In the genomic region with DNA sequence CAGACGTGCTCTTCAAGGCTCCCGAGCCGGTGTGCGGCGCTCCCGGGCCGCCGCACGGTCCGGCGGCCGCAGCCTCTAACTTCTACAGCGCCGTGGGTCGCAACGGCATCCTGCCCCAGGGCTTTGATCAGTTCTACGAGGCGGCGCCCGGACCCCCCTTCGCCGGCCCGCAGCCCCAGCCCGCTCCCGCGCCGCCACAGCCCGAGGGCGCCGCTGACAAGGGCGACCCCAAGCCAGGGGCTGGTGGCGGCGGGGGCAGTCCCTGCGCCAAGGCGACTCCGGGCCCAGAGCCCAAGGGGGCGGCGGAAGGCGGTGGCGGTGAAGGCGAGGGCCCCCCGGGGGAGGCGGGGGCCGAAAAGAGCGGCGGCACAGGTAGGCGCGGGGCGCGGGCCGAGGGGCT, we compare ENCODE assay signal across 11 mouse cellular contexts. TPM values are rescaled to one million over a fixed set of nuclear protein-coding genes. Genes with fewer than 3 reads are reported as not detected.
DNase-seq lines count a peak whose midpoint lies in the region; ATAC-seq and TF ChIP-seq lines count a peak whose summit lies in the region.
"Had no signal": no experiment of that assay in that cellular context is flagged by ENCODE, and none has a peak within 500 bp of the region (broad histone marks: within the 10 kb centered on the region; RNA-seq: fewer than 3 reads in every experiment).

No protein-coding gene starts in this region.

- no peak overlapping the region for H3K27ac ChIP-seq in heart, embryonic 11.5 days (ENCODE audit: low read depth, low read length)
- H3K27ac ChIP-seq in ES-Bruce4 (ENCODE audit: insufficient read depth, low read length): no peak overlapping the region
- H3K27ac ChIP-seq in hindbrain, embryonic 12.5 days: no peak overlapping the region
- H3K27ac ChIP-seq in liver, postnatal 0 days (ENCODE audit: low read depth): no peak overlapping the region

- TF ChIP-seq POLR2A in ES-Bruce4 (IDR thresholded peaks at IDR 0.05; ENCODE audit: insufficient read depth, low read length): no peak

- H3K9ac ChIP-seq in heart, embryonic 11.5 days (ENCODE audit: low read depth, low read length): no peak overlapping the region
- H3K9ac ChIP-seq in ES-Bruce4 (ENCODE audit: low read depth, poor library complexity, severe bottlenecking): peak overlapping the region; percentile 37; the same call in 1 of the 2 replicates
- H3K9ac ChIP-seq in hindbrain, embryonic 12.5 days: no peak overlapping the region
- no peak overlapping the region for H3K9ac ChIP-seq in liver, postnatal 0 days (replicated peaks)

- H3K4me3 ChIP-seq in heart, embryonic 11.5 days (ENCODE audit: low read depth, low read length): peak overlapping the region; percentile 30
- H3K4me3 ChIP-seq in ES-Bruce4 (ENCODE audit: low read depth, low read length): peak overlapping the region; percentile 18; the same call in 1 of the 2 replicates
- peak overlapping the region; percentile 20 for H3K4me3 ChIP-seq in hindbrain, embryonic 12.5 days
- H3K4me3 ChIP-seq in liver, postnatal 0 days (ENCODE audit: low read depth, low read length): peak overlapping the region; percentile 10; the same call in 1 of the 2 replicates

- DNase-seq in heart, adult 18-20 months: no peak
- no peak for DNase-seq in liver, postnatal 0 days
- DNase-seq in cerebellum, adult 9-11 months: no peak
- no peak for DNase-seq in left cerebral cortex, adult 9 months (ENCODE audit: low spot score in 2 of 2)
- DNase-seq in spleen, adult 12 weeks (ENCODE audit: low spot score): no peak
- DNase-seq: cerebellum, postnatal 36 days; right cerebral cortex, postnatal 14 days had no signal

- H3K4me2 ChIP-seq in heart, embryonic 11.5 days: peak overlapping the region; percentile 49
- H3K4me2 ChIP-seq in hindbrain, embryonic 12.5 days (replicated peaks): peak overlapping the region; percentile 24; the same call in 1 of the 2 replicates
- H3K4me2 ChIP-seq in liver, postnatal 0 days (ENCODE audit: low read depth, low read length): no peak overlapping the region

- no peaks in the 10 kb centered on the region for H3K4me1 ChIP-seq in heart, embryonic 11.5 days (ENCODE audit: control insufficient read depth, insufficient read depth, low read length)
- H3K4me1 ChIP-seq in ES-Bruce4 (ENCODE audit: control insufficient read depth, insufficient read depth, low read length): no peaks in the 10 kb centered on the region
- peaks cover 14% of the 10 kb centered on the region; the same call in 1 of the 2 replicates for H3K4me1 ChIP-seq in hindbrain, embryonic 12.5 days
- peaks cover 3% of the 10 kb centered on the region; the same call in 1 of the 2 replicates for H3K4me1 ChIP-seq in liver, postnatal 0 days (ENCODE audit: insufficient read depth)

- no peaks in the 10 kb centered on the region for H3K9me3 ChIP-seq in heart, embryonic 11.5 days (replicated peaks; ENCODE audit: control insufficient read depth, low read length)
- H3K9me3 ChIP-seq in ES-Bruce4 (replicated peaks; ENCODE audit: control insufficient read depth, insufficient read depth, low read length, poor library complexity, severe bottlenecking): no peaks in the 10 kb centered on the region
- H3K9me3 ChIP-seq in hindbrain, embryonic 12.5 days (replicated peaks): no peaks in the 10 kb centered on the region
- no peaks in the 10 kb centered on the region for H3K9me3 ChIP-seq in liver, postnatal 0 days (ENCODE audit: low read length)

- peaks cover 94% of the 10 kb centered on the region for H3K27me3 ChIP-seq in heart, embryonic 11.5 days (ENCODE audit: control insufficient read depth, insufficient read depth, low read length)
- peaks cover 61% of the 10 kb centered on the region for H3K27me3 ChIP-seq in ES-Bruce4 (ENCODE audit: control insufficient read depth, insufficient read depth, low read length, poor library complexity, severe bottlenecking)
- H3K27me3 ChIP-seq in hindbrain, embryonic 12.5 days: peaks cover 97% of the 10 kb centered on the region
- peaks cover 97% of the 10 kb centered on the region for H3K27me3 ChIP-seq in liver, postnatal 0 days (ENCODE audit: insufficient read depth, low read length)

- under 1% methylated on average over 45 of the region's 51 CpGs for WGBS in heart, embryonic 11.5 days (ENCODE audit: insufficient replicate concordance)
- WGBS in hindbrain, embryonic 12.5 days: 0% methylated on average over 37 of the region's 51 CpGs
- WGBS in liver, postnatal 0 days (ENCODE audit: insufficient replicate concordance): 2% methylated on average over 27 of the region's 51 CpGs

- no peak for TF ChIP-seq CTCF in ES-Bruce4 (IDR thresholded peaks at IDR 0.05; ENCODE audit: low read depth, low read length)
- no peak for TF ChIP-seq CTCF in liver, postnatal 0 days (IDR thresholded peaks at IDR 0.05; ENCODE audit: low read depth)

- ATAC-seq in heart, embryonic 11.5 days (replicated peaks; ENCODE audit: insufficient number of reproducible peaks, low FRiP score, low TSS enrichment): no peak
- ATAC-seq in hindbrain, embryonic 12.5 days (ENCODE audit: low FRiP score): no peak
- ATAC-seq in liver, postnatal 0 days: no peak

- TF ChIP-seq EP300 in ES-Bruce4 (IDR thresholded peaks at IDR 0.05; ENCODE audit: insufficient read depth, low read depth, low read length): no peak
- TF ChIP-seq EP300 in liver, postnatal 0 days (IDR thresholded peaks at IDR 0.05; ENCODE audit: low read depth): no peak

- no peaks in the 10 kb centered on the region for H3K36me3 ChIP-seq in heart, embryonic 11.5 days (ENCODE audit: control insufficient read depth, insufficient read depth, low read length)
- no peaks in the 10 kb centered on the region for H3K36me3 ChIP-seq in ES-Bruce4 (ENCODE audit: control insufficient read depth, insufficient read depth, low read length, poor library complexity, severe bottlenecking)
- H3K36me3 ChIP-seq in hindbrain, embryonic 12.5 days: no peaks in the 10 kb centered on the region
- no peaks in the 10 kb centered on the region for H3K36me3 ChIP-seq in liver, postnatal 0 days (replicated peaks; ENCODE audit: insufficient read depth, low read length)

RNA-seq across cellular contexts. Expression of gene Hoxd11, which starts 3.4 kb away (rescaled TPM):
- polyA plus RNA-seq in heart, embryonic 11.5 days (2014; fragmentation: Nextera tagmentation; extraction: Ambion mirVana): not detected in 2 replicates
- not detected for total RNA-seq in heart, adult 18-20 months (2021)
- not detected in 2 replicates for polyA plus RNA-seq in ES-Bruce4 (2011; ENCODE audit: insufficient read depth, insufficient read length, low read depth, missing spikeins)
- not detected in 2 replicates for polyA plus RNA-seq in hindbrain, embryonic 12.5 days (2016; fragmentation: Nextera tagmentation; extraction: Ambion mirVana)
- not detected in 2 replicates for polyA plus RNA-seq in liver, postnatal 0 days (2015; fragmentation: Nextera tagmentation; extraction: Ambion mirVana)
- polyA plus RNA-seq: C2C12 had no signal

RNA-seq across cellular contexts. Expression of gene Hoxd12, which starts 8.0 kb away (rescaled TPM):
- not detected in 2 replicates for polyA plus RNA-seq in heart, embryonic 11.5 days (2014; fragmentation: Nextera tagmentation; extraction: Ambion mirVana)
- not detected for total RNA-seq in heart, adult 18-20 months (2021)
- not detected in 2 replicates for polyA plus RNA-seq in ES-Bruce4 (2011; ENCODE audit: insufficient read depth, insufficient read length, low read depth, missing spikeins)
- polyA plus RNA-seq in hindbrain, embryonic 12.5 days (2016; fragmentation: Nextera tagmentation; extraction: Ambion mirVana): not detected in 2 replicates
- polyA plus RNA-seq in liver, postnatal 0 days (2015; fragmentation: Nextera tagmentation; extraction: Ambion mirVana): not detected in 2 replicates
- polyA plus RNA-seq: C2C12 had no signal

RNA-seq across cellular contexts. Expression of gene Hoxd10, which starts 8.9 kb away (rescaled TPM):
- 0.11 TPM in 1 of 2 replicates, not detected in the other for polyA plus RNA-seq in heart, embryonic 11.5 days (2014; fragmentation: Nextera tagmentation; extraction: Ambion mirVana)
- total RNA-seq in heart, adult 18-20 months (2021): not detected
- not detected in 2 replicates for polyA plus RNA-seq in ES-Bruce4 (2011; ENCODE audit: insufficient read depth, insufficient read length, low read depth, missing spikeins)
- polyA plus RNA-seq in hindbrain, embryonic 12.5 days (2016; fragmentation: Nextera tagmentation; extraction: Ambion mirVana): not detected in 2 replicates
- polyA plus RNA-seq in liver, postnatal 0 days (2015; fragmentation: Nextera tagmentation; extraction: Ambion mirVana): not detected in 2 replicates
- polyA plus RNA-seq: C2C12 had no signal

RNA-seq across cellular contexts. Expression of gene Hoxd13, which starts 14.7 kb away (rescaled TPM):
- not detected in 2 replicates for polyA plus RNA-seq in heart, embryonic 11.5 days (2014; fragmentation: Nextera tagmentation; extraction: Ambion mirVana)
- not detected for total RNA-seq in heart, adult 18-20 months (2021)
- not detected in 2 replicates for polyA plus RNA-seq in ES-Bruce4 (2011; ENCODE audit: insufficient read depth, insufficient read length, low read depth, missing spikeins)
- not detected in 2 replicates for polyA plus RNA-seq in hindbrain, embryonic 12.5 days (2016; fragmentation: Nextera tagmentation; extraction: Ambion mirVana)
- not detected in 2 replicates for polyA plus RNA-seq in liver, postnatal 0 days (2015; fragmentation: Nextera tagmentation; extraction: Ambion mirVana)
- polyA plus RNA-seq: C2C12 had no signal

RNA-seq across cellular contexts. Expression of gene Hoxd9, which starts 14.7 kb away (rescaled TPM):
- polyA plus RNA-seq in heart, embryonic 11.5 days (2014; fragmentation: Nextera tagmentation; extraction: Ambion mirVana): 0.13 TPM in 1 of 2 replicates, not detected in the other
- total RNA-seq in heart, adult 18-20 months (2021): under 1 TPM; 0.15 to 0.44 TPM
- 0.52 and 0.75 TPM in 2 replicates for polyA plus RNA-seq in ES-Bruce4 (2011; ENCODE audit: insufficient read depth, insufficient read length, low read depth, missing spikeins)
- polyA plus RNA-seq in hindbrain, embryonic 12.5 days (2016; fragmentation: Nextera tagmentation; extraction: Ambion mirVana): 0.10 TPM in 1 of 2 replicates, not detected in the other
- not detected in 2 replicates for polyA plus RNA-seq in liver, postnatal 0 days (2015; fragmentation: Nextera tagmentation; extraction: Ambion mirVana)
- polyA plus RNA-seq: C2C12 had no signal
